Mouse (Mus musculus) left cerebral cortex, adult 9 months (tissue): Measurements from ENCODE around the gene Sap30bp.

ENCODE experiments used
- DNase-seq, 2 experiments: peaks; one replicate each; pipeline ENCODE4 v3.0.0; 2022; ENCODE audit warnings: low spot score in 2 of 2

Sap30bp gene

GRCm38 (mm10) chr11:115999538-116000143, 66.6 kb downstream of the Sap30bp start:
- peak in 1 of 2 experiments; percentile 84 for DNase-seq

- no peak for DNase-seq
Observed at GRCm38 (mm10) chr11:116000607-116001006, 67.5 kb downstream of the Sap30bp start.

GRCm38 (mm10) chr11:116001725-116002124, 68.6 kb downstream of the Sap30bp start:
- DNase-seq, result no peak

GRCm38 (mm10) chr11:116002894-116003293, 69.8 kb downstream of the Sap30bp start:
- no peak for DNase-seq

GRCm38 (mm10) chr11:116004186-116004823, 71.2 kb downstream of the Sap30bp start:
- DNase-seq, result no peak

- peak in 1 of 2 experiments; percentile 57 for DNase-seq
Observed at GRCm38 (mm10) chr11:116004840-116005700, 72.0 kb downstream of the Sap30bp start.

- no peak for DNase-seq
Observed at GRCm38 (mm10) chr11:116005701-116006419, 72.8 kb downstream of the Sap30bp start.

GRCm38 (mm10) chr11:116007095-116007850, 74.2 kb downstream of the Sap30bp start:
- DNase-seq, result no peak

- no peak for DNase-seq
Observed at GRCm38 (mm10) chr11:116008411-116008810, 75.3 kb downstream of the Sap30bp start.

- DNase-seq, result no peak
Observed at GRCm38 (mm10) chr11:116008832-116009375, 75.8 kb downstream of the Sap30bp start.

- no peak for DNase-seq
Observed at GRCm38 (mm10) chr11:116009661-116010060, 76.6 kb downstream of the Sap30bp start.

GRCm38 (mm10) chr11:116010146-116010545, 77.1 kb downstream of the Sap30bp start:
- no peak for DNase-seq

- DNase-seq, result no peak
Observed at GRCm38 (mm10) chr11:116010948-116011347, 77.9 kb downstream of the Sap30bp start.

GRCm38 (mm10) chr11:116011529-116012261, 78.6 kb downstream of the Sap30bp start:
- no peak for DNase-seq

GRCm38 (mm10) chr11:116012262-116012947, 79.3 kb downstream of the Sap30bp start, which contains the start of gene Galk1:
Gene Galk1, minus strand, starts transcription at chr11:116012719.
- DNase-seq, result peak; percentile 61 to 89

GRCm38 (mm10) chr11:116014821-116015220, 81.7 kb downstream of the Sap30bp start:
- no peak for DNase-seq
